16 mouse cellular contexts compared by ENCODE assay signal in the genomic region with DNA sequence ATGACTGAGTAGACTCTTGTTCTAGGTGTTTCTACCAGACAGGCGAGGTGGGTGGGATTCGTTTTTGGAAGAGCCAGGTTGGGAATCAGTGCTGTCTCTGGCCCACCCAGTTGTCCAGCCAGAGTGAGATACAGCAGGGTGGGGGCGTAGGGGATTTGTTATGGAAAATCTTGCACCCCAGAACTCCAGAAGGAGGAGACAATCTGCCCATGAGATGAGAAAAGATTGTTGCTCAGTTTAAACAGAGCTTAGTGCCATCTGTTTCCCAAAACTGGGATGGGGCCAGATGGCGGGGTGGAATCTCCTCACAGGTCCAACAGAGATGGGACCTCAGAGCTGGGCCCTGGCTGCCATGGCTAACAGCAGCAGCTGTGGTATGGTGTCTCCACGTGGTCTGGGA. TPM values are rescaled to one million over a fixed set of nuclear protein-coding genes. Genes with fewer than 3 reads are reported as not detected.
DNase-seq lines count a peak whose midpoint lies in the region; ATAC-seq and TF ChIP-seq lines count a peak whose summit lies in the region.
"Had no signal": no experiment of that assay in that cellular context is flagged by ENCODE, and none has a peak within 500 bp of the region (broad histone marks: within the 10 kb centered on the region; RNA-seq: fewer than 3 reads in every experiment).

No protein-coding gene starts in this region.

- no peak overlapping the region for H3K4me3 ChIP-seq in hindbrain, embryonic 16.5 days (ENCODE audit: low read length)
- no peak overlapping the region for H3K4me3 ChIP-seq in hindbrain, embryonic 12.5 days
- no peak overlapping the region for H3K4me3 ChIP-seq in left cerebral cortex, adult 2 months
- H3K4me3 ChIP-seq: embryonic facial prominence, embryonic 12.5 days; forebrain, embryonic 15.5 days had no signal

- no peak for TF ChIP-seq CTCF in left cerebral cortex, adult 2 months (IDR thresholded peaks at IDR 0.05)

- intact Hi-C loops in left cerebral cortex, adult 2 months (cut with DNase I) = loop anchor here (2.0 kb wide), 2 partner anchors 31 to 73 kb away; no protein-coding TSS in a partner anchor

- H3K27me3 ChIP-seq in hindbrain, embryonic 16.5 days (replicated peaks; ENCODE audit: control insufficient read depth, insufficient read depth, low read length) = no peaks in the 10 kb centered on the region
- 0 out of 2 replicates have a peak, but pooled peaks cover 2% of the 10 kb centered on the region for H3K27me3 ChIP-seq in hindbrain, embryonic 12.5 days
- H3K27me3 ChIP-seq: embryonic facial prominence, embryonic 12.5 days; forebrain, embryonic 15.5 days; Patski had no signal

- no peak overlapping the region for H3K4me2 ChIP-seq in hindbrain, embryonic 16.5 days (ENCODE audit: low read length)
- no peak overlapping the region for H3K4me2 ChIP-seq in hindbrain, embryonic 12.5 days (replicated peaks)
- H3K4me2 ChIP-seq: embryonic facial prominence, embryonic 12.5 days; forebrain, embryonic 15.5 days had no signal

- no peak overlapping the region for H3K27ac ChIP-seq in hindbrain, embryonic 16.5 days (ENCODE audit: low read depth, low read length)
- no peak overlapping the region for H3K27ac ChIP-seq in hindbrain, embryonic 12.5 days
- H3K27ac ChIP-seq in left cerebral cortex, adult 2 months = peak overlapping the region; percentile 86
- H3K27ac ChIP-seq: embryonic facial prominence, embryonic 12.5 days had no signal

- no peak overlapping the region for H3K9ac ChIP-seq in hindbrain, embryonic 16.5 days (ENCODE audit: low read depth, low read length)
- H3K9ac ChIP-seq in hindbrain, embryonic 12.5 days = no peak overlapping the region
- H3K9ac ChIP-seq: embryonic facial prominence, embryonic 12.5 days; forebrain, embryonic 15.5 days had no signal

- peak; percentile 71; the same call in 1 of the 2 replicates for ATAC-seq in hindbrain, embryonic 16.5 days
- no peak for ATAC-seq in hindbrain, embryonic 12.5 days (ENCODE audit: low FRiP score)
- ATAC-seq: forebrain, embryonic 15.5 days; inflammation-experienced regulatory T-cells, adult 6 months; Patski had no signal

- no peaks in the 10 kb centered on the region for H3K9me3 ChIP-seq in hindbrain, embryonic 16.5 days (ENCODE audit: control insufficient read depth, low read length)
- H3K9me3 ChIP-seq in hindbrain, embryonic 12.5 days (replicated peaks) = no peaks in the 10 kb centered on the region
- H3K9me3 ChIP-seq: embryonic facial prominence, embryonic 12.5 days; forebrain, embryonic 15.5 days had no signal

- H3K36me3 ChIP-seq in hindbrain, embryonic 16.5 days (ENCODE audit: control insufficient read depth, insufficient read depth, low read length) = no peaks in the 10 kb centered on the region
- H3K36me3 ChIP-seq in hindbrain, embryonic 12.5 days = no peaks in the 10 kb centered on the region
- H3K36me3 ChIP-seq: embryonic facial prominence, embryonic 12.5 days; forebrain, embryonic 15.5 days had no signal

- H3K4me1 ChIP-seq in hindbrain, embryonic 16.5 days (ENCODE audit: control insufficient read depth, insufficient read depth, low read depth, low read length) = no peaks in the 10 kb centered on the region
- peaks cover 4% of the 10 kb centered on the region; the same call in 1 of the 2 replicates for H3K4me1 ChIP-seq in hindbrain, embryonic 12.5 days
- H3K4me1 ChIP-seq: forebrain, embryonic 15.5 days had no signal

- DNase-seq in frontal cortex, postnatal 25 days (ENCODE audit: low spot score in 2 of 2) = peak; percentile 51 to 61
- peak; percentile 39 to 83 for DNase-seq in left cerebral cortex, adult 2 months (ENCODE audit: extremely low spot score in 1 of 2, low spot score in 2 of 2)
- peak; percentile 78 to 88 for DNase-seq in right cerebral cortex, postnatal 36 days (ENCODE audit: low spot score in 2 of 2)
- no peak for DNase-seq in testis, postnatal 10 days (ENCODE audit: low spot score)
- DNase-seq in lung, postnatal 25 days (ENCODE audit: low spot score) = no peak
- DNase-seq in thymus, postnatal 14 days = no peak
- DNase-seq: adrenal gland, adult 8-10 months; lung, adult 18-20 months; retina, postnatal 1 day had no signal

- 90% methylated on average over 5 of the region's 5 CpGs for WGBS in hindbrain, embryonic 16.5 days
- WGBS in hindbrain, embryonic 12.5 days = 86% methylated on average over 5 of the region's 5 CpGs

RNA-seq across cellular contexts. Expression of gene Dact2, which starts 28.4 kb away (rescaled TPM):
- polyA plus RNA-seq in hindbrain, embryonic 16.5 days (2015; fragmentation: Nextera tagmentation; extraction: Ambion mirVana) = 3.1 and 3.7 TPM in 2 replicates
- polyA plus RNA-seq in hindbrain, embryonic 12.5 days (2016; fragmentation: Nextera tagmentation; extraction: Ambion mirVana) = 1.0 and 1.3 TPM in 2 replicates
- total RNA-seq in left cerebral cortex, adult 2 months (2021) = 100 to 1,000 TPM in 1 of 2 experiments, 10 to 100 TPM in 1; 58.6 to 100 TPM
- total RNA-seq: megakaryocyte-erythroid progenitor cell, adult 5-6 weeks had no signal

Comparison
In these comparisons a context has a peak if more than half of its experiments do, and no peak if none do; other contexts are left out.
1. DNase-seq: peak in frontal cortex, postnatal 25 days (2 of 2), left cerebral cortex, adult 2 months (2 of 2) and right cerebral cortex, postnatal 36 days (2 of 2); none in testis, postnatal 10 days (single experiment), lung, postnatal 25 days (single experiment) and thymus, postnatal 14 days (single experiment).